Mouse (Mus musculus) midbrain, postnatal 0 days (tissue): ENCODE results near the gene Elk3. TPM values are rescaled to one million over a fixed set of nuclear protein-coding genes. Genes with fewer than 3 reads are reported as not detected.

Experiments used
- ATAC-seq: fragments of 200-750 bp; cut with Nextera tagmentation; 2 replicates; pipeline ENCODE4 v1.8.0; 2017; ENCODE audit warnings: moderate number of reproducible peaks, mild to moderate bottlenecking, moderate TSS enrichment, moderate library complexity; ENCODE audit not compliant: low FRiP score
- DNase-seq: peaks from one replicate; pipeline ENCODE4 v3.0.0-alpha.2; 2015; ENCODE audit warnings: low spot score
- H3K27ac ChIP-seq: fragments of 300-500 bp; sonication (generic); 2 replicates; pipeline ENCODE4 v1.5.1; 2014; ENCODE audit warnings: low read depth, mild to moderate bottlenecking, low read length, mixed read lengths
- H3K27me3 ChIP-seq: fragments of 300-500 bp; sonication (generic); 2 replicates; pipeline ENCODE4 v1.6.1; 2014; ENCODE audit warnings: low read length, control low read depth, mixed read lengths; ENCODE audit not compliant: insufficient read depth
- H3K36me3 ChIP-seq: fragments of 300-500 bp; sonication (generic); 2 replicates; pipeline ENCODE4 v1.6.1; 2014; ENCODE audit warnings: low read length, control low read depth, mixed read lengths; ENCODE audit not compliant: insufficient read depth
- H3K4me1 ChIP-seq: fragments of 300-500 bp; sonication (generic); 2 replicates; pipeline ENCODE4 v1.6.1; 2014; ENCODE audit warnings: mild to moderate bottlenecking, control low read depth, antibody characterized with exemption, low read length, mixed read lengths; ENCODE audit not compliant: insufficient read depth
- H3K4me2 ChIP-seq: fragments of 300-500 bp; sonication (generic); 2 replicates; pipeline ENCODE4 v1.6.1; 2014; ENCODE audit warnings: low read depth, mild to moderate bottlenecking, low read length, mixed read lengths; ENCODE audit not compliant: poor library complexity, severe bottlenecking
- H3K4me3 ChIP-seq: fragments of 300-500 bp; sonication (generic); 2 replicates; pipeline ENCODE4 v1.5.1; 2014; ENCODE audit warnings: low read depth, mild to moderate bottlenecking, low read length, moderate library complexity
- H3K9ac ChIP-seq: fragments of 300-500 bp; sonication (generic); replicated peaks from 2 replicates; pipeline ENCODE4 v1.6.1; 2014; ENCODE audit warnings: mild to moderate bottlenecking, low read length, moderate library complexity, mixed read lengths; ENCODE audit not compliant: poor library complexity, severe bottlenecking
- H3K9me3 ChIP-seq: fragments of 300-500 bp; sonication (generic); 2 replicates; pipeline ENCODE4 v1.6.1; 2016; ENCODE audit warnings: low read length, control low read depth
- CTCF ChIP-seq: IDR thresholded peaks from 2 replicates; pipeline ENCODE4 v1.5.1; 2016; ENCODE audit warnings: antibody characterized with exemption, mild to moderate bottlenecking
- WGBS: fragments of 180-500 bp; shearing (Covaris S2); extraction: QIAGEN DNeasy Blood & Tissue Kit; methylation state at CpG from one replicate; pipeline ENCODE4 v1.1.7; 2014; 5-methylcytosine and 5-hydroxymethylcytosine counted together
- polyA plus RNA-seq: library from polyadenylated mRNA; unstranded; fragments of >200 nt; fragmentation: Nextera tagmentation; extraction: Ambion mirVana; gene quantifications from 2 replicates; pipeline ENCODE4 v1.2.1, GENCODE M21; 2015
- total RNA-seq: library from RNA; depleted of rRNA; stranded (reverse); fragments of >200 nt; gene quantifications from 2 replicates; pipeline ENCODE4 v1.2.3, GENCODE M21; 2014

Elk3 gene
- total and polyA plus RNA-seq, 2 experiments from 2014 or later: 6.2 to 6.9 TPM

DNA sequence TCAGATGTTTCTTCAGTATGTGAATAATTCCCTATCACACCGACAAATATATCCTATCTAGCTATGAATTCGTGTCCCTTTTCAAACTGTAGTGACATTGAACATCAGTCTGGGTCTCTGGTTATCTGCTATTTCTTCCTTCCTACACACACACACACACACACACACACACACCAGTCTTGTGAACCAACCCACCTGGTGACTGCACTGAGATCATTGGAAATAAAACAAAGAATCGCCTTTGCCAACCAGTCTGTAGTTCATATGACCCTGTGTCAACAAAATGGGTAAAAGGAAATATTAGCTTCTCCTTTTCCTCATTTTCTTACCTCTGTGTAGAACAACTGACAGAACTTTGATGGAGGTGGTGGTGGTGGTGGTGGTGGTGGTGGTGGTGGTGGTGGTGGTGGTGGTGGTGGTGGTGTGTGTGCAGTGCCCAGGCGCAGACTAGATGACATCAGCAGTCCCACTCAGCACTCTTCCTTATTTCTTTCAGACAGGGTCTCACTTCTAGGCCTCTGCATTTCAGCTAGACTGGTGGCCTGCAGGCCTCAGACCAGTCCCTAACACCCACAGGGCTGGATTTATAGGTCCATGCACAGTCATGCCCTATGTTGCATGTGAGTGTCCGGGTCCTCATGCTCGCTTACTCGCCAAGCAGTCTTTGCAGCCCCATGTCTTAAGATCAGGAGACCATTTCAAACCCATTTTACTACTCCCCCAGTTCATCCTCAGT is 64.6 kb downstream of the Elk3 start:
- WGBS: 95% methylated on average over 7 of the region's 7 CpGs
- TF ChIP-seq CTCF: no peak

GRCm38 (mm10) chr10:93244209-93244705 is 66.7 kb downstream of the Elk3 start:
- H3K4me3 ChIP-seq: no peak overlapping the region
- ATAC-seq (no peak), DNase-seq (no peak)
- no peaks in the 10 kb centered on the region for H3K4me1 ChIP-seq
- no peak for TF ChIP-seq CTCF
- H3K27me3 ChIP-seq: no peaks in the 10 kb centered on the region
- no peak overlapping the region for H3K4me2 ChIP-seq
- H3K9ac ChIP-seq: no peak overlapping the region
- no peak overlapping the region for H3K27ac ChIP-seq
- H3K36me3 ChIP-seq: peaks cover 4% of the 10 kb centered on the region; the same call in 1 of the 2 replicates
- H3K9me3 ChIP-seq: no peaks in the 10 kb centered on the region
- WGBS: 90% methylated on average over 10 of the region's 10 CpGs

More for the DNA sequence above, 64.6 kb downstream of the Elk3 start:
- Histone ChIP-seq H3K4me3 (no peak overlapping the region), H3K4me2 (no peak overlapping the region), H3K27me3 (no peaks in the 10 kb centered on the region), H3K9me3 (no peaks in the 10 kb centered on the region), H3K9ac (no peak overlapping the region), H3K4me1 (0 out of 2 replicates have a peak, but pooled peaks cover 4% of the 10 kb centered on the region), H3K27ac (no peak overlapping the region), H3K36me3 (no peaks in the 10 kb centered on the region)
- ATAC-seq (no peak), DNase-seq (no peak)

DNA sequence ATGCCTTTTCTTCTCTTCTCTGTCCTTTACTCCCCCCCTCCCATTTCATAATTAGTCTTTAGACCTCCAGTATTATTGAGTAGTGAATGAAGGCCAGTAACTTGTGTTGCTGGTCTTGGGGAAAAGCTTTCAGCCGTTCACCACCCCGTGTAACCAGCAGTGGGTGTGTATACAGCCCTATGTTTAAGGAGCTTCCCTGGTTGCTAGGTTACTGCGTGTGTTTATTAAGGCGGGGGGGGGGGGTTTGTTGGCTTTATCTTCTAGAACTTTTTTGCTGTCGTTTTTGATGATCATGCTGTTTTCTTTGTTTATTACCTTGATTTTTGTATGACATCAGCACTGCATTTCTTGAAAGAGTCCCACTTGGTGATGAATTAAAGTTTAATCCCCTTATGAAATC is 68.1 kb downstream of the Elk3 start:
- Histone ChIP-seq H3K4me1 (no peaks in the 10 kb centered on the region), H3K27me3 (no peaks in the 10 kb centered on the region), H3K4me2 (no peak overlapping the region), H3K9me3 (no peaks in the 10 kb centered on the region), H3K36me3 (peaks cover 10% of the 10 kb centered on the region), H3K27ac (no peak overlapping the region), H3K9ac (no peak overlapping the region), H3K4me3 (no peak overlapping the region)
- TF ChIP-seq CTCF: no peak
- 8% methylated on average over 5 of the region's 5 CpGs for WGBS
- no peak for ATAC-seq
- no peak for DNase-seq

GRCm38 (mm10) chr10:93242208-93242607 is 68.7 kb downstream of the Elk3 start:
- Histone ChIP-seq H3K9me3 (no peaks in the 10 kb centered on the region), H3K27ac (no peak overlapping the region), H3K9ac (no peak overlapping the region), H3K27me3 (no peaks in the 10 kb centered on the region), H3K4me3 (no peak overlapping the region), H3K4me2 (no peak overlapping the region), H3K36me3 (peaks cover 10% of the 10 kb centered on the region), H3K4me1 (no peaks in the 10 kb centered on the region)
- DNase-seq (no peak), ATAC-seq (no peak)
- no peak for TF ChIP-seq CTCF
- 13% methylated on average over 3 of the region's 3 CpGs for WGBS

DNA sequence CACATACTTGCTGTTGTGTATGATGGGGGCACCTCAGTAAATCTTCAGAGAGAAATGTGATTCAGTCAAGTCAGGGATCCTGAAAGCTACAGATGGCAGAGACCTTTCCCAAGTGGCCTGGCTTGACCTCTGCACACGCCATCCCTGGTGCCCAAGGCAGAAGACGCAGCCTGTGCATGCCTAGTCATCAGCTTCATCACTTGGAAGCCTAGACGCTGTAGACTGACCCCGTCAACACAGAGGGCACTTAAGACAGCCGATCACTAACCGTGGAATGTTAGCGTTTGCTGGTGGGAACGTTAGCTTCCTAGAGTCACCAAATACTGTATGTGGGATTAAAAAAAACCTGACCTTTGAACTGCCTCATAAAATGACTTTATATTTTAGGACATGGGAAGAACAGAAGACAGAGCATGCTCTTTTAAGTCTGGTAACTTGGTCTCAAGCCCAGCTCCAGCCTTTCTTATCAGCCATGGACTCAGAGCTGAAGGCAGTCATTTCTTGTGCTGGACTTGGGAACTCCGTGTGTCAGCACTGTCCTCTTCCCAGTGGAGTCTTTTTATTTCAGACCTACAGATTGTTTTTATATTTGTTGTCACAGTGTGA is 71.6 kb downstream of the Elk3 start:
- Histone ChIP-seq H3K27me3 (no peaks in the 10 kb centered on the region), H3K4me1 (no peaks in the 10 kb centered on the region), H3K27ac (no peak overlapping the region), H3K4me3 (no peak overlapping the region), H3K4me2 (no peak overlapping the region), H3K9ac (no peak overlapping the region), H3K9me3 (no peaks in the 10 kb centered on the region), H3K36me3 (peaks cover 23% of the 10 kb centered on the region)
- DNase-seq (no peak), ATAC-seq (no peak)
- 88% methylated on average over 9 of the region's 9 CpGs for WGBS
- TF ChIP-seq CTCF: no peak

- H3K4me2 ChIP-seq: no peak overlapping the region
- no peaks in the 10 kb centered on the region for H3K4me1 ChIP-seq
- H3K9me3 ChIP-seq: no peaks in the 10 kb centered on the region
- DNase-seq: no peak
- H3K36me3 ChIP-seq: peaks cover 36% of the 10 kb centered on the region
- H3K27ac ChIP-seq: no peak overlapping the region
- ATAC-seq: no peak
- no peak overlapping the region for H3K4me3 ChIP-seq
- no peak overlapping the region for H3K9ac ChIP-seq
- TF ChIP-seq CTCF: no peak
- 95% methylated on average over 9 of the region's 9 CpGs for WGBS
- no peaks in the 10 kb centered on the region for H3K27me3 ChIP-seq
Measured at GRCm38 (mm10) chr10:93234692-93235091, 76.2 kb downstream of the Elk3 start.
